Mouse (Mus musculus) layer of hippocampus, adult 11-12 months (tissue): ENCODE data around the gene Abraxas1.
A peak's percentile ranks its signal among the peaks of the same experiment; 100 is the strongest.

Source experiments
- DNase-seq: peaks from one replicate; pipeline ENCODE4 v3.0.0; 2022; ENCODE audit warnings: low spot score

The Abraxas1 gene

GRCm38 (mm10) chr5:100822826-100823225, 2.1 kb upstream of the Abraxas1 start:
- DNase-seq: no peak

GRCm38 (mm10) chr5:100821375-100821774, 610 bp upstream of the Abraxas1 start:
- DNase-seq: no peak

- DNase-seq: no peak
Measured at GRCm38 (mm10) chr5:100819568-100820480, 941 bp downstream of the Abraxas1 start.

GRCm38 (mm10) chr5:100818341-100818740, 2.4 kb downstream of the Abraxas1 start:
- DNase-seq: no peak

- DNase-seq: peak; percentile 94
Measured at GRCm38 (mm10) chr5:100798165-100798860, 22.5 kb downstream of the Abraxas1 start, which contains the start of the genes Helq and Mrps18c. Gene Helq (minus strand): TSS chr5:100798598. Gene Mrps18c (plus strand): TSS chr5:100798627.

GRCm38 (mm10) chr5:100794084-100794483, 26.7 kb downstream of the Abraxas1 start:
- DNase-seq: no peak

- DNase-seq: no peak
Measured at GRCm38 (mm10) chr5:100792261-100792660, 28.5 kb downstream of the Abraxas1 start.

- DNase-seq: no peak
Measured at GRCm38 (mm10) chr5:100787527-100787926, 33.2 kb downstream of the Abraxas1 start.

- DNase-seq: no peak
Measured at GRCm38 (mm10) chr5:100779002-100779401, 41.8 kb downstream of the Abraxas1 start.

GRCm38 (mm10) chr5:100776900-100777299, 43.9 kb downstream of the Abraxas1 start:
- no peak for DNase-seq

- no peak for DNase-seq
Measured at GRCm38 (mm10) chr5:100775778-100776404, 44.9 kb downstream of the Abraxas1 start.

- DNase-seq: no peak
Measured at GRCm38 (mm10) chr5:100771575-100771974, 49.2 kb downstream of the Abraxas1 start.

GRCm38 (mm10) chr5:100766026-100766425, 54.7 kb downstream of the Abraxas1 start:
- DNase-seq: no peak

GRCm38 (mm10) chr5:100761736-100762135, 59.0 kb downstream of the Abraxas1 start:
- no peak for DNase-seq

- no peak for DNase-seq
Measured at GRCm38 (mm10) chr5:100760049-100760663, 60.6 kb downstream of the Abraxas1 start.

GRCm38 (mm10) chr5:100758121-100758520, 62.6 kb downstream of the Abraxas1 start:
- DNase-seq: no peak
